Mouse (Mus musculus) thymus, adult 2 months (tissue): ENCODE measurements around the gene Nqo1.

Source experiments
- CTCF ChIP-seq: fragments of 200-500 bp; IDR thresholded peaks from 2 replicates; pipeline ENCODE4 v1.5.1; 2012; ENCODE audit warnings: mild to moderate bottlenecking, control low read depth, low read length, moderate library complexity, borderline replicate concordance; ENCODE audit not compliant: control insufficient read depth, poor library complexity, insufficient read depth; ENCODE audit errors: extremely low read depth
- POLR2A ChIP-seq: fragments of 200-500 bp; IDR thresholded peaks from 2 replicates; pipeline ENCODE4 v1.6.1; 2012; ENCODE audit warnings: mild to moderate bottlenecking, low read length, control low read depth, moderate library complexity; ENCODE audit not compliant: control insufficient read depth, poor library complexity, insufficient read depth; ENCODE audit errors: extremely low read depth

DNA sequence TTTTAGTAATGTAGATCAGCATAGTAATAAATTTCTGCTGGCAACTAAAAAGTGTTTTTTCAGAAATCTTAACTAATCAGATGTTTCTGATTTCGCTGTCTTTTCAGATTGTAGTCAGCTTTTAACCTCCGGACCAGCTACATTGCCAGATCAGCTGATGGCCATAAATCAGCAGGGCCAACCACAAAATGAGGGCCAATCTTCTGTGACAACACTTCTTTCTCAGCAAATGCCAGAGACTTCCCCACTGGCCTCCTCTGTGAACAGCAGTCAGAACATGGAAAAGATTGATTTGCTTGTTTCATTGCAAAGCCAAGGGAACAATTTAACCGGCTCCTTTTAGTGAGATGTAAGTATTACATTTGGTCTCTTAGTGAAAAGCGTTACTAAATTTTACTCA is 32.7 kb downstream of the Nqo1 start:
- no peak for TF ChIP-seq CTCF
- TF ChIP-seq POLR2A: no peak
